Mouse (Mus musculus): ENCODE data around the gene Akap13.
A peak's percentile ranks its signal among the peaks of the same experiment; 100 is the strongest.
"Not testable (repeated sequence)": the region's sequence is repeated elsewhere in the genome, so short reads cannot be mapped to it uniquely, and the experiment has no call there.

Akap13 gene

GRCm38 (mm10) chr7:75731951-75732350 lies 276.6 kb downstream of the Akap13 start:
- no peak for DNase-seq

GRCm38 (mm10) chr7:75733166-75733565 lies 277.8 kb downstream of the Akap13 start:
- DNase-seq, result no peak

GRCm38 (mm10) chr7:75739075-75739725 lies 283.9 kb downstream of the Akap13 start:
- peak; percentile 66 for DNase-seq

GRCm38 (mm10) chr7:75744528-75744927 lies 289.2 kb downstream of the Akap13 start:
- DNase-seq, result no peak

- DNase-seq, result no peak
These were observed 289.8 kb downstream of the Akap13 start for GRCm38 (mm10) chr7:75744978-75745638.

- DNase-seq, result not testable (repeated sequence)
These were observed 290.6 kb downstream of the Akap13 start for GRCm38 (mm10) chr7:75745969-75746368.

- no peak for DNase-seq
These were observed 295.2 kb downstream of the Akap13 start for GRCm38 (mm10) chr7:75750581-75750980.

- DNase-seq, result peak; percentile 56
These were observed 295.9 kb downstream of the Akap13 start for GRCm38 (mm10) chr7:75751161-75751803.

- no peak for DNase-seq
These were observed 297.3 kb downstream of the Akap13 start for GRCm38 (mm10) chr7:75752442-75753191.

- DNase-seq, result no peak
These were observed 298.0 kb downstream of the Akap13 start for GRCm38 (mm10) chr7:75753192-75753783.

- DNase-seq, result no peak
These were observed 299.5 kb downstream of the Akap13 start for GRCm38 (mm10) chr7:75754587-75755499.

GRCm38 (mm10) chr7:75755861-75756449 lies 300.6 kb downstream of the Akap13 start:
- no peak for DNase-seq

- no peak for DNase-seq
These were observed 304.7 kb downstream of the Akap13 start for GRCm38 (mm10) chr7:75759992-75760514.

- peak; percentile 51 for DNase-seq
These were observed 305.5 kb downstream of the Akap13 start for GRCm38 (mm10) chr7:75760661-75761319.

- not testable (repeated sequence) for DNase-seq
These were observed 306.9 kb downstream of the Akap13 start for GRCm38 (mm10) chr7:75762225-75762624.

GRCm38 (mm10) chr7:75767080-75767769 lies 311.9 kb downstream of the Akap13 start:
- not testable (repeated sequence) for DNase-seq

GRCm38 (mm10) chr7:75768169-75768568 lies 312.8 kb downstream of the Akap13 start:
- DNase-seq, result no peak

- no peak for DNase-seq
These were observed 314.6 kb downstream of the Akap13 start for GRCm38 (mm10) chr7:75769909-75770308.

All from liver (tissue).